Mouse (Mus musculus): ENCODE data around the gene Slc22a5. TPM values are rescaled to one million over a fixed set of nuclear protein-coding genes. Genes with fewer than 3 reads are reported as not detected.

Gene Slc22a5
- polyA plus RNA-seq (2012; rRNA removed), result 29.3 and 30.2 TPM in 2 replicates

DNA sequence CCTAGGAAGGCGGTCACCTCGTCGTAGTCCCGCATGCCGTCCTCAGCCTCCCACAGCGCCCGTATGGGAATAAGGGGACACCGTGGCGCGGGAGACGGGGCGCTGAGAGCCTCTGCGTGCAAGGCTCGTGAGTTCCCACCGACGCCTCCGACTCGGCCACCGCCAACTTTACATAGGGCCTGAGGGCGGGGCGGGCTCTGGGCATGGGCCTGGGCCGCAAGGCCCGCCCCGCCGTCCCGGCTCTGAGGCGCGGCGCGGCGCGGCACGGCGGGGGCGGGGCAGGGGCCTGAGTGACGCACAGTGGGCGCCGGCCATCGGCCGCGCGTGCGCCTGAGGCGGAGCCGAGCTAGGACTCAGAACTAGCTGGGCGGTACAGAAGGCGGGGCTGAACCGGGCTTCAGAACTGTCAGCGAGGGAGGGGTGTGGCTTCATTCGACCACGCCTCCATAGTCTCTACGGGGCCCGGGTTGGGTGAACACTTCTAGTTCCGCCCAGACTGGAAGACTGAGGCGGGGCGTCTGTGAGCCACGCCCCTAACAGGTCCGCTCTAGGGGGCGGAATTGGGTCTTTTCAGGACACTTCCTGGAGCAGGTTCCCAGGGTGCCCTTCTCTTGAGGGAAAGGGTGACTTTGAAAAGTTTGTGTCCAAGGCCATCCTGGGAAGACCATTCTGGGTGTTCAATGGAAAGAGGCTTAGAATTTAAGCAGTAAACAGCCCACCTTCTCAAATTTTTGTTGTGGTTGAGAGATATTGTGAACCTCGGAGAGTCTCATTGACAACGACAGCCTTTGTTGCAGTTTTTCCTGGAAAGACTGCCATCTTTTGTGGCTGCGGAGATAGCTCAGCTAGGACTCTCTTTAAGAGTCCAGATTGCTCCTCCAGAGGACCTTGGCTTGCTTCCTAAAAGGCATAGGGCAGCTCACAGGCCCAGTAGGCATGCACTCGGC is at the start of gene Slc22a5:
Gene Slc22a5, minus strand, starts transcription at position 156 of the 947 bp plus-strand sequence.

DNA sequence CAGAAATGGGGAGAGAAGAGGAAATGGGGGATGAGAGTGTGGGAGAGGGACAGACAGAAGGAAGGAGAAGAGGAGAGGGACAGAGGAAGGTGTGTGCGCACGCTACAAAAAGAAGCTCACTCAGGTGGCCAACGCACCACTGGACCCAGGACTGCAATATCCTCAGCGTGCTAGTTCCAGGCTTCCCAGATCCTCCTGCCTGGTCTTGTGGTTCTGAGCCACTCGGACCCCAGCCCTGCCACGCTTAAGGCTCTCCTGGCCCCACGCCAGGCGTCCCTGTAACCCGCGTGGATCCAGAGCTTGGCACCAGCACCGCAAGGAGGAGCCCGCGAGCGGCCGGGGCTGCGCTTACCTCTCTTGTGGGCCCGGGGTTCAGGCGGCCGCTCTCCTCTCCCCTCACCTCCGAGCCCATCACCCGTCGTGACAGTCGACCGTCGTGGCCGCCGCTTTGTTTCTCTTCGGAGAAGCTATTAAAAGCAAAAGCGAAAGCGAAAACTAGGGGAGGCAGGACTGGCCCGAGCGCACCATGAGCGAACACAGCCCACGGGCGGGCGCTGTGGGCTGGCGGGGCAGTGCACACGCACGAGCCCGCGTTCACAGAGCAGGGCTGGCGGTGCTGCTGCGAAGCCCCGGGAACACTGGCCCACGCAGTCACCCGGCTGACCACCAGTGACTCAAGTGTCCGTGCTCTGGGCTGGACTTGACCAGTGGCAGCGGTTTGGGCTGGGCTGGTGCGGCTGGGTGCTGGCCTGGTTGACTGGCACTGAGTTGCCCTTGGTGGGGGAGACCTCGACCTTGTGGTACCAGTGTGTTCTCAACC is 32.5 kb downstream of the Slc22a5 start, which contains the start of gene Gm12216:
Gene Gm12216, minus strand, starts transcription at position 496 of the 820 bp plus-strand sequence.

Other genes with a start within 250 kb of the Slc22a5 start
- gene Rad50, start 184.3 kb downstream of the Slc22a5 start, polyA plus RNA-seq (2012; rRNA removed), result 3.8 and 6.3 TPM in 2 replicates
- gene Il5, start 170.9 kb downstream of the Slc22a5 start, polyA plus RNA-seq (2012; rRNA removed), result not detected in 2 replicates
- 44.3 and 53.6 TPM in 2 replicates for gene Irf1, start 121.6 kb downstream of the Slc22a5 start, polyA plus RNA-seq (2012; rRNA removed)
- 1.2 and 2.3 TPM in 2 replicates for gene Gm17334, start 118.5 kb downstream of the Slc22a5 start, polyA plus RNA-seq (2012; rRNA removed)
- gene Gm12216, start 32.4 kb downstream of the Slc22a5 start, polyA plus RNA-seq (2012; rRNA removed), result 6.2 and 10.2 TPM in 2 replicates
- gene Slc22a21, start 88.7 kb upstream of the Slc22a5 start, polyA plus RNA-seq (2012; rRNA removed), result 5.5 and 5.9 TPM in 2 replicates
- 2.7 and 3.2 TPM in 2 replicates for gene Slc22a4, start 136.4 kb upstream of the Slc22a5 start, polyA plus RNA-seq (2012; rRNA removed)
- 427 and 463 TPM in 2 replicates for gene Pdlim4, start 177.4 kb upstream of the Slc22a5 start, polyA plus RNA-seq (2012; rRNA removed)
- 22.2 and 23.2 TPM in 2 replicates for gene P4ha2, start 208.4 kb upstream of the Slc22a5 start, polyA plus RNA-seq (2012; rRNA removed)